Mouse (Mus musculus) testis, adult 2 months (tissue): ENCODE measurements at regions not wholly inside any gene's neighbourhood (a gene's known extent, or its start where the extent isn't known, plus 50 kb on each side); places are given as distances from the start of the nearest gene placed in this dataset.

Experiments used
- CTCF ChIP-seq: fragments of 200-500 bp; IDR thresholded peaks from 2 replicates; pipeline ENCODE4 v1.5.1; 2012; ENCODE audit warnings: low read depth, mild to moderate bottlenecking, inconsistent platforms, low read length, moderate library complexity; ENCODE audit not compliant: control insufficient read depth, insufficient read depth, insufficient replicate concordance
- POLR2A ChIP-seq: fragments of 200-500 bp; IDR thresholded peaks from 2 replicates; pipeline ENCODE4 v1.6.1; 2012; ENCODE audit warnings: low read depth, mild to moderate bottlenecking, inconsistent platforms, low read length, moderate library complexity; ENCODE audit not compliant: control insufficient read depth

- TF ChIP-seq CTCF, result no peak
- no peak for TF ChIP-seq POLR2A
Observed at GRCm38 (mm10) chr9:61138741-61139368, 233.3 kb upstream of the Tle3 start.
